Mouse (Mus musculus): Measurements from ENCODE around the gene Ccnk. TPM values are rescaled to one million over a fixed set of nuclear protein-coding genes. Genes with fewer than 3 reads are reported as not detected.
A peak's percentile ranks its signal among the peaks of the same experiment; 100 is the strongest.

Ccnk gene
- polyA plus RNA-seq, 1 experiment = 271 TPM

DNA sequence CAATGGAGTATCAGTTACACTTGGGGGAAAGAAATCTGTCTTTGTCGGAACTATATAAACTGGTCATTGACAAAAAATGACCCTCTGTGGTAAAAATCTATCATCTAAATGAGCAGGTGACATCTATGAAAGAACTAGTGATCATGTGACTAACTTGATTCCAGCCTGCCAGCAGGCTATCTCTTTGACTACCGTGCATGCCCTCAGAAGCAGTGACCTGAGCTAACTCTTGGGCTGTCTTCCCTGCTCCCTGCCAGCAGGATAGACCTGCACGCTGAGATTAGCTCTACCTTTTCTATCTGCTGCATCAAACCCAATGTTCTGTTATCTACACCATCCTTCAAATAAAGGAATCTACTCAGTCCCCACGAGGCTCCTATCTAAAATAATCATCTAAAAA, 6.7 kb upstream of the Ccnk start:
- Histone ChIP-seq H3K36me3 (ENCODE audit: control insufficient read depth, insufficient read depth, low read length) (no peaks in the 10 kb centered on the region), H3K27me3 (ENCODE audit: control insufficient read depth, insufficient read depth, low read length) (no peaks in the 10 kb centered on the region), H3K4me3 (ENCODE audit: control insufficient read depth, low read depth, low read length) (no peak overlapping the region), H3K27ac (ENCODE audit: control insufficient read depth, insufficient read depth, low read depth, low read length) (no peak overlapping the region), H3K4me1 (ENCODE audit: control insufficient read depth, insufficient read depth, low read length) (no peaks in the 10 kb centered on the region; the same call in none of the 2 replicates)
- TF ChIP-seq POLR2A (IDR thresholded peaks at IDR 0.05; ENCODE audit: control insufficient read depth, low read depth, low read length) = no peak

DNA sequence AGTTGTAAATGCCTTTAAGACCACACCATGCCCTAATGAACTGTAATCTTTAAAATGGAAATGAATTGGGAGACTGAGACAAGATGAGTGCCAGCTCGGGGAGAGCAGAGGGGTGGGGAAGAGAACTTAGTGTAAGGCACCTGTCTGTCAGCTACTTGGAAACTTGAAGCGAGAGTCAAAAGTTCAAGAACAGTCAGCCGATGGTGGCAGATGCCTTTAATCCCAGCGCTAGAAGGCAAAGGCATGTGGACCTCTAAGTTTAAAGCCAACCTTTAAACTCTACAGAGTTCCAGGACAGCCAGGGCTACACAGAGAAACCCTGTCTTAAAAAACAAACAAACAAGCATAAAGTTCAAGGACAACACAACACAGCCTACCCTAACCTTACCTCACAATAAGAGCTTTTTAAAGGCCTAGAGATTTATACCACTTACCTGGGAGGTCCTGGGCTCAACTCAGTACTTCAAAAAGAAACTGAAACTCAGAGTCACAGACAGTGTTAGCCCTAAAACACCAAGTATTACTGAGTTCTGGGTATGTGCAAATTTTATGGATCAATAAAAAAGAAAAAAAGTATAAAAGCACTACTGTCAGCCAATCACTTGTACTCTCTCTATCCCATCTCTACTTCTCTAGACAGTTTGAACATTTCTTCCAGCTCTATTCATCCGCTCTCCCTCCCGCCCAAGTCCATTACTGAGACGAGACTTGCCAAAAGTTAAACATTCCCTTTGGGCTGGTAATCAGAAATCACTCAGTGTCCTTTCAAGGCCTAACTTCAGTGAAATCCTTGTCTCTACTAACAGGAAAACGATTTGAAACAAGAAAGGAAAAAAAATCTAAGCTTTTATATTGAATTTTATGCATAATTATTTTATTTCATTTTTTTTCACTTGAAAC, 4.5 kb upstream of the Ccnk start:
- Histone ChIP-seq H3K27ac (ENCODE audit: control insufficient read depth, insufficient read depth, low read depth, low read length) (no peak overlapping the region), H3K4me3 (ENCODE audit: control insufficient read depth, low read depth, low read length) (no peak overlapping the region)

DNA sequence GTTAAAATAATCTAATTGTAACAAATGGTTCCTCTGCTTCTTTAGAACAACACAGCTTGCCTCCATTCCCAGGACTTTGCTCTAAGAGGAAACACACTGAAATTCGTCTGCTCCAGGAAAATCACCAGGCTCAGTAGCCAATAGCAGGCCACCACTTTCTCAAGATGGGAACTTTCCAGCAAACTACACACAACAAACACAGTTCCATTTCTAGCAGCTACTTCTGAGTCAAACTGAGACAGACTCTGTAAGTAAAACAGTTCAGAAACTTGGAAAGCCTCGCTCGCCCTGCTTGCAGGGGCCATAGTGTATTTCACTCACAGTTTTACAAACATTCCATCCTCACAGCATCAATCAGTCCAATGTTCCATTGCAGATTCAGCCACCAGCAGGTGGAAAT, 3.0 kb upstream of the Ccnk start:
- TF ChIP-seq CTCF (IDR thresholded peaks at IDR 0.05; ENCODE audit: control insufficient read depth, insufficient read depth, insufficient replicate concordance, low read depth, low read length) = no peak
- TF ChIP-seq POLR2A (IDR thresholded peaks at IDR 0.05; ENCODE audit: control insufficient read depth, low read depth, low read length) = no peak
- Histone ChIP-seq H3K4me3 (ENCODE audit: control insufficient read depth, low read depth, low read length) (no peak overlapping the region), H3K27me3 (ENCODE audit: control insufficient read depth, insufficient read depth, low read length) (no peaks in the 10 kb centered on the region), H3K36me3 (ENCODE audit: control insufficient read depth, insufficient read depth, low read length) (no peaks in the 10 kb centered on the region), H3K4me1 (ENCODE audit: control insufficient read depth, insufficient read depth, low read length) (peaks cover 3% of the 10 kb centered on the region), H3K27ac (ENCODE audit: control insufficient read depth, insufficient read depth, low read depth, low read length) (no peak overlapping the region)

More for the DNA sequence above, 4.5 kb upstream of the Ccnk start:
- Histone ChIP-seq H3K27me3 (ENCODE audit: control insufficient read depth, insufficient read depth, low read length) (no peaks in the 10 kb centered on the region), H3K36me3 (ENCODE audit: control insufficient read depth, insufficient read depth, low read length) (no peaks in the 10 kb centered on the region), H3K4me1 (ENCODE audit: control insufficient read depth, insufficient read depth, low read length) (no peaks in the 10 kb centered on the region; the same call in none of the 2 replicates)
- no peak for TF ChIP-seq CTCF (IDR thresholded peaks at IDR 0.05; ENCODE audit: control insufficient read depth, insufficient read depth, insufficient replicate concordance, low read depth, low read length)
- TF ChIP-seq POLR2A (IDR thresholded peaks at IDR 0.05; ENCODE audit: control insufficient read depth, low read depth, low read length) = no peak

DNA sequence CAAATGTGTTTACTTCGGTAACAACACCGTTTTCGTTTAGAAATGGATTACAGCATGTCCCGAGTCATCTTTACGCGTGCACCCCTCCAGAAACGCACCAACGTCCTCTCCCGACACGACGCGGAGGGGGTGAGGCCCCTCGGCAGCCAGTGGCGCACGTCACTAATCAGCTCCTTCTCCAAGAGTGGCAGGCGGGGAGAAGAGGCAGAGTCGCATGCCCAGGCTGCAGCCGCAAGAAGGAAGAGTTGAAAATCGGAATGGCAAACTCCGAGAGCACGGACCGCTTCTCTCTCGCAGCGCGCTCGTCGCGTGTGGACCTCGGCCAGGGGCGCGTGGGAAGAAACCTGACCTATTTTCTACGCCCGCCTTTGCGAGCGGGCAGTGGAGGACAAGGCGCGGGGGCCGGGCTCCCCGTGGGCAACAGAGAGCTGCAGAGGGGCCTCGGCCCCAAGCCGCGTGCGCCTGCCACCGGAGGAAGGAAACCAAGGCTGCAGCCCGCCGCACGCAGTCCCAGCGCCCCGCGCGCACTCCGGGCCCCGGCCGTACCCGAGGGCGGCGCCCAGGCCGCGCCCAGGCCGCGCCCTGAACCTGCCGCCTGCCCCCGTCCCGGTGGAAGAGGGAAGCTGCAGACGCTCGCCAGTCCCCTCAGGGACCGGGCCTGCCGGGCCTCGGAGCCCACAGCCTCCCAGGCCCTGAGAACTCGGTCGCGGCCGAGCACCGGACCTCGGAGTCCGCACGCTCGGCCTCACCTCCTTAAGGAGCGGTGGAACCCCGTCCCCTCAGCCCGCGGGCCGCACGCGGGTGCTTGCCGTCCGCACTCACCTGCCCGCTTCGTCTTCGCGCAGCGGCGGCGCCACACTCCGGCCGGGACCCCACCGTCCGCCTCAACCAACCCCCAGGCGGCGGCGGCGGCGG, 791 bp upstream of the Ccnk start:
- Histone ChIP-seq H3K36me3 (ENCODE audit: control insufficient read depth, insufficient read depth, low read length) (no peaks in the 10 kb centered on the region), H3K27ac (ENCODE audit: control insufficient read depth, insufficient read depth, low read depth, low read length) (peak overlapping the region; percentile 87), H3K4me3 (ENCODE audit: control insufficient read depth, low read depth, low read length) (peak overlapping the region; percentile 99), H3K27me3 (ENCODE audit: control insufficient read depth, insufficient read depth, low read length) (no peaks in the 10 kb centered on the region), H3K4me1 (ENCODE audit: control insufficient read depth, insufficient read depth, low read length) (peaks cover 3% of the 10 kb centered on the region; the same call in 1 of the 2 replicates)
- no peak for TF ChIP-seq POLR2A (IDR thresholded peaks at IDR 0.05; ENCODE audit: control insufficient read depth, low read depth, low read length)

DNA sequence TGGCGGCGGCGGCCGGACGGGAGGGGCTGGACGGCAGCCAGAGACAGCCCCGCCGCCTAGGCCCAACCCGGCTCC, 296 bp upstream of the Ccnk start, which contains the start of gene Setd3:
Gene Setd3 (minus strand): TSS at position 69 of the 75 bp plus-strand sequence.
- Histone ChIP-seq H3K27ac (ENCODE audit: control insufficient read depth, insufficient read depth, low read depth, low read length) (peak within 1 kb of the TSS; percentile 97), H3K36me3 (ENCODE audit: control insufficient read depth, insufficient read depth, low read length) (no peaks in the 10 kb centered on the region), H3K4me3 (ENCODE audit: control insufficient read depth, low read depth, low read length) (peak within 1 kb of the TSS; percentile 99), H3K4me1 (ENCODE audit: control insufficient read depth, insufficient read depth, low read length) (peaks cover 3% of the 10 kb centered on the region; the same call in 1 of the 2 replicates), H3K27me3 (ENCODE audit: control insufficient read depth, insufficient read depth, low read length) (no peaks in the 10 kb centered on the region)
- no peak for TF ChIP-seq POLR2A (IDR thresholded peaks at IDR 0.05; ENCODE audit: control insufficient read depth, low read depth, low read length)
- no peak for TF ChIP-seq CTCF (IDR thresholded peaks at IDR 0.05; ENCODE audit: control insufficient read depth, insufficient read depth, insufficient replicate concordance, low read depth, low read length)

DNA sequence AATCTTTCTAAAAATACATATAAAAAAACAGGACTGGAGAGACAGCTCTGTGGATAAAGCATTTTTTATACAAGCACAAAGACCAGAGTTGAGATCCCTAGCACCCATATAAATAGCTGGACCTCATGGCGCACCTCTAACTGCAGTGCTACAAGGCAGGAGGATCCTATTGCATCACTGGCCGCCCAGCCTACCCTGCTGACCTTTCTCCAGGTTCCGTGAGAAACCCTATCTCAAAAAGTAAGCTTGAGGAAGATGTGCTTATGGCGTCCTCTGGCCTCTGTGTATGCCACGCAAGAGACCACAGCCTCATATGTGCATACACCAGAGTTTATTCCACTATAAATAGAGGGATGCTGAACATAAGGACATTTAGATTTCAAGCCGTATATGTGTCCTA, 2.3 kb downstream of the Ccnk start:
- Histone ChIP-seq H3K4me1 (ENCODE audit: control insufficient read depth, insufficient read depth, low read length) (peaks cover 3% of the 10 kb centered on the region; the same call in 1 of the 2 replicates), H3K36me3 (ENCODE audit: control insufficient read depth, insufficient read depth, low read length) (no peaks in the 10 kb centered on the region), H3K27ac (ENCODE audit: control insufficient read depth, insufficient read depth, low read depth, low read length) (no peak overlapping the region), H3K27me3 (ENCODE audit: control insufficient read depth, insufficient read depth, low read length) (no peaks in the 10 kb centered on the region), H3K4me3 (ENCODE audit: control insufficient read depth, low read depth, low read length) (no peak overlapping the region)
- no peak for TF ChIP-seq CTCF (IDR thresholded peaks at IDR 0.05; ENCODE audit: control insufficient read depth, insufficient read depth, insufficient replicate concordance, low read depth, low read length)
- no peak for TF ChIP-seq POLR2A (IDR thresholded peaks at IDR 0.05; ENCODE audit: control insufficient read depth, low read depth, low read length)

DNA sequence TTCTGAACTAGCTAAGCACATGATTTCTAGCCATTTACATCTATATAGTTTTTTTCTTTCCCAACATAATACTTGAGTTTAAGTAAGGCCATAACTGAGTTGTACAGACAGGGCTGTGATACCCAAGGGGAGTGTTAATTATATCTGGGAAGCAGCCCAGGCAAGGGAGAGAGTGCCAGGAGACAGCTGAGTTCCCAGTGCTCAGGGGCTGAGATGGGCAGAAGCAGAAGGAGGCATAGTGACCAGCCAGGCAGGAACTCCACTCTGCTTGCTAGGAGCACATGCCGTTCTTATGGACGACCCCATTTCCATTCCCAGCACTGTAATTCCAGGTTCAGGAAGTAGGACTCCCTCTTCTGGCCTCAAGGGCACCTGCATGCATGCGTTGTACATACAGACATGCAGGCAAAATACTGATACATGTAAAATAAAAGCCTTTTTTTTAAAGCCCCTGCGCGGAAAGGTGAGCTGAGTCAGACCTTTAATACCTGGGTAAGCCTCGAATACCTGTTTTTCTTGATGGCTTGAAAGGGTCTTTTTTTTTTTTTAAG, 8.2 kb downstream of the Ccnk start:
- no peaks in the 10 kb centered on the region for H3K27me3 ChIP-seq (ENCODE audit: control insufficient read depth, insufficient read depth, low read length)
- no peak for TF ChIP-seq CTCF (IDR thresholded peaks at IDR 0.05; ENCODE audit: control insufficient read depth, insufficient read depth, insufficient replicate concordance, low read depth, low read length)
- no peak for TF ChIP-seq POLR2A (IDR thresholded peaks at IDR 0.05; ENCODE audit: control insufficient read depth, low read depth, low read length)
- peaks cover 4% of the 10 kb centered on the region for H3K36me3 ChIP-seq (ENCODE audit: control insufficient read depth, insufficient read depth, low read length)
- no peaks in the 10 kb centered on the region for H3K4me1 ChIP-seq (ENCODE audit: control insufficient read depth, insufficient read depth, low read length)
- no peak overlapping the region for H3K4me3 ChIP-seq (ENCODE audit: control insufficient read depth, low read depth, low read length)
- H3K27ac ChIP-seq (ENCODE audit: control insufficient read depth, insufficient read depth, low read depth, low read length) = no peak overlapping the region

All from testis, adult 2 months (tissue).